Mouse (Mus musculus): ENCODE measurements around the gene Gm28827.
"Not testable (repeated sequence)": the region's sequence is repeated elsewhere in the genome, so short reads cannot be mapped to it uniquely, and the experiment has no call there.

Gene Gm28827

GRCm38 (mm10) chrY:83030647-83031046 lies at the start of gene Gm28827:
Gene Gm28827, plus strand, starts transcription at chrY:83030947.
- not testable (repeated sequence) for DNase-seq

Data from embryo, embryonic 11 days (tissue).